Mouse (Mus musculus): Measurements from ENCODE around the gene Fam181a.

DNA sequence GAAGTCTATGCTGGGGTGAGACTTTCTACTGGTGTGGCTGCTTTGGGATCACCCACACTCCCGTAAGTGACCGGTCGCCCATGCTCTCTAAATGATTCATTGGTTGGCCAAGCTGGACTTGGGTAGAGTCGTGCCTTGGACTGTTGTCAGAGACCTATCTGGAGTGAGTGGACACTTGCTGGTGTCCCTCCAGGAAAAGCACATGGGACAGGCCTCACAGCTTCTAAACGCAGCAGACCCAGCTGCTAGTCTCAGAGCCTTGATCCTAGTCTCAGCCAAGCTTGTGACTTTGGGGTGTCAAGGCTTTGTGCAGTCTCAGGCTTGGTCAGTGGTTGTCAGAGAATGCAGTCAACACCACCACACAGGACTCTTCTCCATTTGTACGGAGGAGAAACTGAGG is 42.0 kb downstream of the Fam181a start:
- TF ChIP-seq CTCF (conservative IDR thresholded peaks at IDR 0.05; ENCODE audit: low read length) (no peak), POU5F1 (IDR thresholded peaks at IDR 0.05; ENCODE audit: borderline replicate concordance, low read length) (no peak)

Measured in E14TG2a.4 (cell line).